ENCODE assay signal across 24 mouse cellular contexts in genomic region chr16:62810855-62811254, GRCm38 (mm10). TPM values are rescaled to one million over a fixed set of nuclear protein-coding genes. Genes with fewer than 3 reads are reported as not detected.
"Had no signal": no experiment of that assay in that cellular context is flagged by ENCODE, and none has a peak within 500 bp of the region (broad histone marks: within the 10 kb centered on the region; RNA-seq: fewer than 3 reads in every experiment).

No protein-coding gene starts in this region.

- H3K4me2 ChIP-seq: lung, embryonic 15.5 days; midbrain, embryonic 12.5 days; neural tube, embryonic 13.5 days; neural tube, embryonic 15.5 days had no signal

- H3K27me3 ChIP-seq: lung, embryonic 15.5 days; megakaryocyte, embryonic 14.5 days; midbrain, embryonic 12.5 days; neural tube, embryonic 13.5 days; neural tube, embryonic 15.5 days had no signal

- ATAC-seq: lung, postnatal 0 days; midbrain, embryonic 16.5 days had no signal

- H3K9me3 ChIP-seq: lung, embryonic 15.5 days; megakaryocyte, embryonic 14.5 days; midbrain, embryonic 10.5 days; midbrain, embryonic 12.5 days; neural tube, embryonic 13.5 days; neural tube, embryonic 15.5 days had no signal

- H3K9ac ChIP-seq: lung, embryonic 15.5 days; midbrain, embryonic 12.5 days; neural tube, embryonic 13.5 days; neural tube, embryonic 15.5 days had no signal

- H3K27ac ChIP-seq: lung, embryonic 15.5 days; macrophage; midbrain, embryonic 10.5 days; midbrain, embryonic 12.5 days; neural tube, embryonic 13.5 days; neural tube, embryonic 15.5 days had no signal

- DNase-seq: lung, adult 2 months; lung, postnatal 14 days; lung, postnatal 36 days; midbrain, embryonic 14.5 days; retina, postnatal 1 day; right cerebral cortex, adult 18-20 months; right cerebral cortex, postnatal 25 days; right cerebral cortex, postnatal 4 days; spleen, adult 18-20 months; thymus, adult 18-20 months; thymus, postnatal 14 days; thymus, postnatal 36 days had no signal

- H3K4me3 ChIP-seq: lung, embryonic 15.5 days; megakaryocyte, embryonic 14.5 days; midbrain, embryonic 10.5 days; midbrain, embryonic 12.5 days; myocyte; neural tube, embryonic 13.5 days; neural tube, embryonic 15.5 days had no signal

- H3K36me3 ChIP-seq: lung, embryonic 15.5 days; midbrain, embryonic 12.5 days; neural tube, embryonic 15.5 days had no signal

RNA-seq across cellular contexts. Expression of gene Stx19, which starts 3.6 kb away (rescaled TPM):
- total RNA-seq: megakaryocyte progenitor cell, adult 5-6 weeks had no signal
- polyA plus RNA-seq: macrophage; myocyte; small intestine, adult 2 months had no signal
